8 mouse cellular contexts compared by ENCODE assay signal in genomic region chr6:52159164-52159761, GRCm38 (mm10). TPM values are rescaled to one million over a fixed set of nuclear protein-coding genes. Genes with fewer than 3 reads are reported as not detected.
DNase-seq lines count a peak whose midpoint lies in the region; ATAC-seq lines count a peak whose summit lies in the region.

No protein-coding gene starts in this region.

- no peaks in the 10 kb centered on the region for H3K9me3 ChIP-seq in heart, embryonic 10.5 days
- no peaks in the 10 kb centered on the region for H3K9me3 ChIP-seq in embryonic facial prominence, embryonic 10.5 days

- peak overlapping the region; percentile 89 for H3K27ac ChIP-seq in heart, embryonic 10.5 days
- peak overlapping the region; percentile 78 for H3K27ac ChIP-seq in embryonic facial prominence, embryonic 10.5 days (replicated peaks)

- H3K27me3 ChIP-seq in heart, embryonic 10.5 days (ENCODE audit: insufficient read depth, poor library complexity, severe bottlenecking): peaks cover 98% of the 10 kb centered on the region
- H3K27me3 ChIP-seq in embryonic facial prominence, embryonic 10.5 days (replicated peaks; ENCODE audit: low read depth, poor library complexity, severe bottlenecking): peaks cover 100% of the 10 kb centered on the region

- ATAC-seq in granulocyte monocyte progenitor cell, adult 5-6 weeks (replicated peaks; ENCODE audit: poor library complexity, severe bottlenecking): no peak

- 4% methylated on average over 12 of the region's 12 CpGs for WGBS in heart, embryonic 10.5 days
- 1% methylated on average over 12 of the region's 12 CpGs for WGBS in embryonic facial prominence, embryonic 10.5 days

- peak; percentile 78 for DNase-seq in heart, embryonic 10.5 days (ENCODE audit: low spot score)
- DNase-seq in heart, adult 9 months (ENCODE audit: low spot score in 2 of 2): no peak
- peak; percentile 45 for DNase-seq in embryonic facial prominence, embryonic 10.5 days (ENCODE audit: low spot score)
- DNase-seq in kidney, adult 18-20 months: peak; percentile 62
- peak; percentile 57 for DNase-seq in lung, postnatal 36 days
- no peak for DNase-seq in natural killer cell, adult 2 months (ENCODE audit: low spot score in 2 of 2)
- DNase-seq in cerebellum, adult 9-11 months: no peak

- H3K4me1 ChIP-seq in heart, embryonic 10.5 days: peaks cover 50% of the 10 kb centered on the region
- H3K4me1 ChIP-seq in embryonic facial prominence, embryonic 10.5 days: peaks cover 30% of the 10 kb centered on the region

- H3K36me3 ChIP-seq in heart, embryonic 10.5 days: no peaks in the 10 kb centered on the region
- H3K36me3 ChIP-seq in embryonic facial prominence, embryonic 10.5 days (replicated peaks): no peaks in the 10 kb centered on the region

- peak overlapping the region; percentile 89 for H3K4me3 ChIP-seq in heart, embryonic 10.5 days
- peak overlapping the region; percentile 78 for H3K4me3 ChIP-seq in embryonic facial prominence, embryonic 10.5 days

RNA-seq across cellular contexts. Expression of gene Hoxa1, which starts 1.1 kb away (rescaled TPM):
- 1.00 and 4.1 TPM in 2 replicates for polyA plus RNA-seq in heart, embryonic 10.5 days (2016; fragmentation: Nextera tagmentation; extraction: Ambion mirVana)
- 0.57 and 0.62 TPM in 2 replicates for polyA plus RNA-seq in embryonic facial prominence, embryonic 10.5 days (2016; fragmentation: Nextera tagmentation; extraction: Ambion mirVana)
- 0.43 TPM in 1 of 2 replicates, not detected in the other for total RNA-seq in granulocyte monocyte progenitor cell, adult 5-6 weeks (2014; fragmentation: Nextera tagmentation)
- 0.46 TPM in 1 of 2 replicates, not detected in the other for total RNA-seq in granulocyte monocyte progenitor cell, adult 5-6 weeks (2017)

RNA-seq across cellular contexts. Expression of gene Hoxa2, which starts 5.4 kb away (rescaled TPM):
- 4.3 and 10.3 TPM in 2 replicates for polyA plus RNA-seq in heart, embryonic 10.5 days (2016; fragmentation: Nextera tagmentation; extraction: Ambion mirVana)
- 8.7 and 16.7 TPM in 2 replicates for polyA plus RNA-seq in embryonic facial prominence, embryonic 10.5 days (2016; fragmentation: Nextera tagmentation; extraction: Ambion mirVana)
- 0.53 TPM in 1 of 2 replicates, not detected in the other for total RNA-seq in granulocyte monocyte progenitor cell, adult 5-6 weeks (2014; fragmentation: Nextera tagmentation)
- total RNA-seq in granulocyte monocyte progenitor cell, adult 5-6 weeks (2017): not detected in 2 replicates

RNA-seq across cellular contexts. Expression of gene 5730596B20Rik, which starts 18.0 kb away (rescaled TPM):
- polyA plus RNA-seq in heart, embryonic 10.5 days (2016; fragmentation: Nextera tagmentation; extraction: Ambion mirVana): 0.07 and 1.5 TPM in 2 replicates
- polyA plus RNA-seq in embryonic facial prominence, embryonic 10.5 days (2016; fragmentation: Nextera tagmentation; extraction: Ambion mirVana): 0.12 and 0.64 TPM in 2 replicates
- total RNA-seq in granulocyte monocyte progenitor cell, adult 5-6 weeks (2014; fragmentation: Nextera tagmentation): not detected in 2 replicates
- total RNA-seq in granulocyte monocyte progenitor cell, adult 5-6 weeks (2017): not detected in 2 replicates

RNA-seq across cellular contexts. Expression of gene Hoxa4, which starts 32.3 kb away (rescaled TPM):
- 0.17 and 1.4 TPM in 2 replicates for polyA plus RNA-seq in heart, embryonic 10.5 days (2016; fragmentation: Nextera tagmentation; extraction: Ambion mirVana)
- 0.09 TPM in 1 of 2 replicates, not detected in the other for polyA plus RNA-seq in embryonic facial prominence, embryonic 10.5 days (2016; fragmentation: Nextera tagmentation; extraction: Ambion mirVana)
- total RNA-seq in granulocyte monocyte progenitor cell, adult 5-6 weeks (2014; fragmentation: Nextera tagmentation): 0.15 and 1.5 TPM in 2 replicates
- 0.17 and 0.41 TPM in 2 replicates for total RNA-seq in granulocyte monocyte progenitor cell, adult 5-6 weeks (2017)

RNA-seq across cellular contexts. Expression of gene Hoxa5, which starts 45.1 kb away (rescaled TPM):
- 0.58 and 6.0 TPM in 2 replicates for polyA plus RNA-seq in heart, embryonic 10.5 days (2016; fragmentation: Nextera tagmentation; extraction: Ambion mirVana)
- polyA plus RNA-seq in embryonic facial prominence, embryonic 10.5 days (2016; fragmentation: Nextera tagmentation; extraction: Ambion mirVana): 0.23 TPM in 1 of 2 replicates, not detected in the other
- total RNA-seq in granulocyte monocyte progenitor cell, adult 5-6 weeks (2014; fragmentation: Nextera tagmentation): 2.3 and 2.8 TPM in 2 replicates
- 0.36 and 0.43 TPM in 2 replicates for total RNA-seq in granulocyte monocyte progenitor cell, adult 5-6 weeks (2017)

Comparison
In these comparisons a context has a peak if more than half of its experiments do, and no peak if none do; other contexts are left out.
1. DNase-seq: peak in heart, embryonic 10.5 days (single experiment), embryonic facial prominence, embryonic 10.5 days (single experiment), kidney, adult 18-20 months (single experiment) and lung, postnatal 36 days (single experiment); none in heart, adult 9 months (0 of 2), natural killer cell, adult 2 months (0 of 2) and cerebellum, adult 9-11 months (single experiment).